Mouse (Mus musculus) embryonic facial prominence, embryonic 11.5 days (tissue): ENCODE data around the gene Pxdc1. TPM values are rescaled to one million over a fixed set of nuclear protein-coding genes. Genes with fewer than 3 reads are reported as not detected.

ENCODE experiments used
- ATAC-seq: fragments of 200-750 bp; cut with Nextera tagmentation; replicated peaks from 2 replicates; pipeline ENCODE4 v1.8.0; 2017; ENCODE audit warnings: low read depth; ENCODE audit not compliant: insufficient number of reproducible peaks, low FRiP score, low TSS enrichment
- DNase-seq: peaks from one replicate; pipeline ENCODE4 v3.0.0-alpha.2; 2015; ENCODE audit warnings: low spot score
- H3K27ac ChIP-seq: fragments of 300-500 bp; sonication (generic); replicated peaks from 2 replicates; pipeline ENCODE4 v1.5.1; 2014; ENCODE audit warnings: mild to moderate bottlenecking, low read depth, low read length, control low read depth
- H3K27me3 ChIP-seq: fragments of 300-500 bp; sonication (generic); 2 replicates; pipeline ENCODE4 v1.6.1; 2014; ENCODE audit warnings: mild to moderate bottlenecking, low read length, moderate library complexity, mixed read lengths; ENCODE audit not compliant: control insufficient read depth, insufficient read depth
- H3K36me3 ChIP-seq: fragments of 300-500 bp; sonication (generic); replicated peaks from 2 replicates; pipeline ENCODE4 v1.6.1; 2014; ENCODE audit warnings: low read depth, mild to moderate bottlenecking, low read length, moderate library complexity, mixed read lengths; ENCODE audit not compliant: control insufficient read depth, insufficient read depth
- H3K4me1 ChIP-seq: fragments of 300-500 bp; sonication (generic); 2 replicates; pipeline ENCODE4 v1.6.1; 2014; ENCODE audit warnings: low read length, mixed read lengths; ENCODE audit not compliant: control insufficient read depth, insufficient read depth
- H3K4me2 ChIP-seq: fragments of 300-500 bp; sonication (generic); 2 replicates; pipeline ENCODE4 v1.6.1; 2014; ENCODE audit warnings: low read depth, mild to moderate bottlenecking, control low read depth, low read length, moderate library complexity
- H3K4me3 ChIP-seq: fragments of 300-500 bp; sonication (generic); 2 replicates; pipeline ENCODE4 v1.5.1; 2014; ENCODE audit warnings: low read depth, low read length, control low read depth
- H3K9ac ChIP-seq: fragments of 300-500 bp; sonication (generic); replicated peaks from 2 replicates; pipeline ENCODE4 v1.6.1; 2014; ENCODE audit warnings: mild to moderate bottlenecking, control low read depth, low read length
- H3K9me3 ChIP-seq: fragments of 300-500 bp; sonication (generic); replicated peaks from 2 replicates; pipeline ENCODE4 v1.6.1; 2016; ENCODE audit warnings: mild to moderate bottlenecking, low read length, inconsistent platforms, mixed read lengths; ENCODE audit not compliant: control insufficient read depth
- WGBS: fragments of 180-500 bp; shearing (Covaris S2); extraction: QIAGEN DNeasy Blood & Tissue Kit; methylation state at CpG from one replicate; pipeline ENCODE4 v1.1.7; 2014; 5-methylcytosine and 5-hydroxymethylcytosine counted together
- polyA plus RNA-seq: library from polyadenylated mRNA; unstranded; fragments of >200 nt; fragmentation: Nextera tagmentation; extraction: Ambion mirVana; gene quantifications from 2 replicates; pipeline ENCODE4 v1.2.1, GENCODE M21; 2014

Gene Pxdc1
- polyA plus RNA-seq, 1 experiment from 2014 or later, result 8.0 TPM

DNA sequence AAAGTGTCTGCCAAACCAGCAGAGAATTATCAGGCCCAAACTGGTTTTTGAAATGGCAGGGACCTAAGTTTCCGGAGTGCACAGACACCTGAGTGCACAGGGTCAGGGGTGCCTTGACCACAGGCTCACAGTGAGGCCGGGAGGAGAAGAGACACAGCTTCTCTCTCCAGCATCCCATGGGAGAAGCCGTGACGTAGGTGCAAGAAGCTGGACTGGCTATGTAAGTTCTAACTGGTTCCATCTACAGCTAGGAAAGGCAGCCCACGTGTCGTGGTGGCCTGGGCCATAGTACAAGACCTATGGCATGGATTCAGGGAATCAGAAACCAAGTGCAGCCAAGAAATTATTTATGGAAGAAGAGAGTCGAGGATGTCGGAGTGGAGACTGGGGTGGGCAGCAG, 6.1 kb downstream of the Pxdc1 start:
- Histone ChIP-seq H3K9me3 (no peaks in the 10 kb centered on the region), H3K4me1 (peaks cover under 1% of the 10 kb centered on the region; the same call in 1 of the 2 replicates), H3K27me3 (peaks cover 9% of the 10 kb centered on the region), H3K27ac (no peak overlapping the region), H3K4me2 (no peak overlapping the region), H3K36me3 (no peaks in the 10 kb centered on the region), H3K9ac (no peak overlapping the region), H3K4me3 (no peak overlapping the region)
- ATAC-seq (no peak), DNase-seq (no peak)
- WGBS, result 79% methylated on average over 8 of the region's 8 CpGs

DNA sequence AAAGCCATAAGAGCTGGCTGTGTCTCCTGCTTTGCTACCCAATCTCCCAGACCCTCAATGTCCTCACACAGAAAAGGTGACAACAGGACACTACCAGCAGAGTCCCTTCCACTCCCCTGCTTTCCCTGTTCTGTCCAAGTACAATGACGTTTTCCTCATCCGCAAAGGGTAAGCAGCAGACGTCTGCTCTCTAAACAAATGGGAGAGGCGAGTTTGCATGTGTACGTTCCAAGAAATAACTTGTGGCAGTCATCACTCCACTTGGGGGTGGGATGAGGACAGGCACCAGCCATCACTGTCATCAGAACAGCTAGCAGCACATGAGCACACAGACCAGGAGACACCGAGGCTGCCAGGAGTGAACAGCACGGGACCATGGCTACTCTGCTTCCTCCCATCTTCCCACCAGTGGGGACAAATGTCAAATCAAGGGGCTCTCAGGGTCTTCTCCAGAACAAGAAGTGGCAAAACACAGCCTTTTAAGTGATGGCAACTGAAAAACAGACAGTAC, 7.0 kb downstream of the Pxdc1 start:
- Histone ChIP-seq H3K9ac (no peak overlapping the region), H3K4me3 (no peak overlapping the region), H3K27ac (no peak overlapping the region), H3K4me1 (no peaks in the 10 kb centered on the region), H3K27me3 (peaks cover under 1% of the 10 kb centered on the region), H3K36me3 (no peaks in the 10 kb centered on the region), H3K4me2 (no peak overlapping the region), H3K9me3 (no peaks in the 10 kb centered on the region)
- 81% methylated on average over 7 of the region's 7 CpGs for WGBS
- ATAC-seq (no peak), DNase-seq (no peak)

GRCm38 (mm10) chr13:34645519-34645918, 7.8 kb downstream of the Pxdc1 start:
- no peak overlapping the region for H3K4me3 ChIP-seq
- H3K9ac ChIP-seq, result no peak overlapping the region
- DNase-seq (no peak), ATAC-seq (no peak)
- no peaks in the 10 kb centered on the region for H3K4me1 ChIP-seq
- WGBS, result 82% methylated on average over 5 of the region's 5 CpGs
- no peak overlapping the region for H3K27ac ChIP-seq
- no peaks in the 10 kb centered on the region for H3K36me3 ChIP-seq
- H3K9me3 ChIP-seq, result no peaks in the 10 kb centered on the region
- no peaks in the 10 kb centered on the region; the same call in 1 of the 2 replicates for H3K27me3 ChIP-seq
- H3K4me2 ChIP-seq, result no peak overlapping the region

DNA sequence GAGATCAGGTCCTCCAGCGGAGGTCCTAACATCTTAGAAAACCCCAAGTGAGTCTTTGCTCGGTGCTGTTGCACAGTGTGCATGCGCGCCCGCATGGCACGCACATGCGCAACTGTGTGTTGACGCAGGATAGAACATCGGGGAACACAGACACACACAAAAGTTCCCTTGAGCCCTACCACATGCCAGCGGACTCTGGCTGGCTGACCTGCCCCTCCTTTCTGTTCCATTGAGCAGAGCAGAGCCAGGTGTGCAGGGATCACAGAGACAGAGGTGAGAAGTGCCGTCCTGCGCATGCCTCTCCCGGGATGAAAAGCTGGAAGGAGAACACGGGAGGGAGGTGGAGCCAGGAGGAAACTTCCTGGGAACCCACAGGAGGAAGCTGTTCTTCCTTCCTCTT, 8.9 kb downstream of the Pxdc1 start:
- no peaks in the 10 kb centered on the region for H3K27me3 ChIP-seq
- H3K4me1 ChIP-seq, result no peaks in the 10 kb centered on the region
- H3K9me3 ChIP-seq, result no peaks in the 10 kb centered on the region
- ATAC-seq (no peak), DNase-seq (no peak)
- 76% methylated on average over 14 of the region's 14 CpGs for WGBS
- H3K4me2 ChIP-seq, result no peak overlapping the region
- H3K4me3 ChIP-seq, result no peak overlapping the region
- H3K27ac ChIP-seq, result no peak overlapping the region
- H3K36me3 ChIP-seq, result no peaks in the 10 kb centered on the region
- H3K9ac ChIP-seq, result no peak overlapping the region

- no peaks in the 10 kb centered on the region for H3K4me1 ChIP-seq
- H3K36me3 ChIP-seq, result no peaks in the 10 kb centered on the region
- H3K27me3 ChIP-seq, result no peaks in the 10 kb centered on the region
- WGBS, result 65% methylated on average over 4 of the region's 4 CpGs
- no peaks in the 10 kb centered on the region for H3K9me3 ChIP-seq
- no peak overlapping the region for H3K9ac ChIP-seq
- no peak overlapping the region for H3K4me3 ChIP-seq
- no peak overlapping the region for H3K27ac ChIP-seq
- no peak for ATAC-seq
- no peak overlapping the region for H3K4me2 ChIP-seq
- DNase-seq, result no peak
Measured at GRCm38 (mm10) chr13:34643926-34644325, 9.4 kb downstream of the Pxdc1 start.

DNA sequence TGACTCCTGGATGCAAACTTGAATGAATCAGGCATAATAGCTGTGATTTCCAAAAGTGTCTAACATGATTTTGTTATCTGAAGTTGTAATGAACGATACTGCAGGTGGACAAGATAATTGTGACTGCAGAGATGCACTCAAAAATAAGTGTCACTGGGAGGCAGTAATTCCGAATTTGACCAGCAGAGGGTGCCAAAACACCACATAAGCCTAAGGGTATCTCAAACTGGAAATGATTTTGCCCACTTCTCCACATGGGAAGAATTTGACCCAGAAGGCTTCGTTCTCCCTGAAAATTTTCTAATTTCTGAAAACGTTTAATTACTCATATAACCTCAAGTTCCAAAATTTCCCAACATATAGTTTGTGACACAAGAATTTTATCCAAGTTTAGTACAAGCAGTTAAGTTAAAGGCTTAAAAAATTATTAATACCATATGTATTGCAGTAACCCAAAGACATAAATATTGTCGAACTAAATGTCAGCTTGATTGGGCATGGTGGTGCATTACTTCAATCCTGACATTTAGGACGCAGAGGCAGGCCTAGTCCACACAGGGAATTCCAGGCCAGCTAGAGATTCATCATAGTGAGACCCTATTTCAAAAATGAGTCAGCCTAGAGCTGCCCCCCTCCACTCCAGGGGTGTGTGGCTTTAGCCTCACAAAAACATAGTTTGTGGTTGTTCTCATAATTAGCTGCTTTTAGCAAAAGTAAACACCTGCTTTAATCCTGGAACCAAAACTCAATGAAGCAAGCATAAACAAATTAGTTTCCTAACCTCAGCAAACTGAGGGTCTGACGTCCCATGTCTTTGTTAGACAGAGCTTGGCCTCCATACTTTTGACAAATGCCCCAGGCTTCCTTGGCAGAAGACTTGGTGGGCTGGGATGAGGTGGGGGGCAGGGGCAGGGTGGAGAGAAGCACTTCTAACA, 10.1 kb downstream of the Pxdc1 start:
- Histone ChIP-seq H3K27me3 (no peaks in the 10 kb centered on the region), H3K4me2 (no peak overlapping the region), H3K36me3 (no peaks in the 10 kb centered on the region), H3K9ac (no peak overlapping the region), H3K9me3 (no peaks in the 10 kb centered on the region), H3K4me3 (no peak overlapping the region), H3K27ac (no peak overlapping the region), H3K4me1 (no peaks in the 10 kb centered on the region)
- ATAC-seq (peak; percentile 51; the same call in 1 of the 2 replicates), DNase-seq (peak; percentile 90)
- WGBS, result 25% methylated on average over 7 of the region's 7 CpGs

- DNase-seq (no peak), ATAC-seq (no peak)
- Histone ChIP-seq H3K4me2 (no peak overlapping the region), H3K36me3 (no peaks in the 10 kb centered on the region), H3K9ac (no peak overlapping the region), H3K9me3 (no peaks in the 10 kb centered on the region), H3K27me3 (no peaks in the 10 kb centered on the region), H3K4me1 (no peaks in the 10 kb centered on the region), H3K27ac (no peak overlapping the region), H3K4me3 (no peak overlapping the region)
- 61% methylated on average over 2 of the region's 2 CpGs for WGBS
Measured at GRCm38 (mm10) chr13:34641066-34641465, 12.2 kb downstream of the Pxdc1 start.

GRCm38 (mm10) chr13:34635978-34636377, 17.3 kb downstream of the Pxdc1 start:
- 47% methylated on average over 5 of the region's 5 CpGs for WGBS
- H3K27ac ChIP-seq, result no peak overlapping the region
- H3K4me1 ChIP-seq, result no peaks in the 10 kb centered on the region
- H3K9me3 ChIP-seq, result no peaks in the 10 kb centered on the region
- H3K27me3 ChIP-seq, result no peaks in the 10 kb centered on the region
- H3K9ac ChIP-seq, result no peak overlapping the region
- H3K36me3 ChIP-seq, result no peaks in the 10 kb centered on the region
- H3K4me2 ChIP-seq, result no peak overlapping the region
- no peak overlapping the region for H3K4me3 ChIP-seq
- ATAC-seq (no peak), DNase-seq (peak; percentile 75)
